Mouse (Mus musculus) CH12.LX (cell line): Measurements from ENCODE around the gene Hormad1. TPM values are rescaled to one million over a fixed set of nuclear protein-coding genes. Genes with fewer than 3 reads are reported as not detected.

Experiments used
- DNase-seq: peaks from one replicate; pipeline ENCODE4 v3.0.0-alpha.2; 2013; ENCODE audit errors: extremely low read depth
- H3K27ac ChIP-seq: 2 replicates; pipeline ENCODE4 v1.5.1; 2012; ENCODE audit warnings: low read depth, mild to moderate bottlenecking, control low read depth, moderate library complexity; ENCODE audit not compliant: insufficient read depth
- H3K27me3 ChIP-seq: replicated peaks from 2 replicates; pipeline ENCODE3; 2012; ENCODE audit warnings: inconsistent platforms
- H3K36me3 ChIP-seq, 2 experiments: replicated peaks in 1 of 2; 2 replicates each; pipeline versions ENCODE3 to v1.6.1; 2012; ENCODE audit warnings: inconsistent platforms in 1 of 2, low read length in 1 of 2, mild to moderate bottlenecking in 1 of 2, mixed read lengths in 1 of 2, moderate library complexity in 1 of 2; ENCODE audit not compliant: control insufficient read depth in 1 of 2, insufficient read depth in 1 of 2
- H3K4me1 ChIP-seq, 2 experiments: 2 replicates each; pipeline ENCODE4 v1.6.1; 2012; ENCODE audit warnings: inconsistent platforms in 1 of 2, moderate library complexity in 1 of 2; ENCODE audit not compliant: insufficient read depth in 2 of 2, control insufficient read depth in 1 of 2
- H3K4me2 ChIP-seq: 2 replicates; pipeline ENCODE4 v1.6.1; 2012; ENCODE audit warnings: low read depth, mild to moderate bottlenecking, control low read depth; ENCODE audit not compliant: poor library complexity, insufficient read depth, severe bottlenecking
- H3K4me3 ChIP-seq, 3 experiments: fragments of 150-350 bp in 1 of 3; sonication (generic) in 1 of 3; replicated peaks in 1 of 3; 2 replicates each; pipeline versions ENCODE3 to v1.5.1; 2011 to 2012; ENCODE audit warnings: low read depth in 2 of 3, low read length in 2 of 3, mild to moderate bottlenecking in 2 of 3, moderate library complexity in 2 of 3, control low read depth in 1 of 3, improper control_type of control experiment in 1 of 3, inconsistent platforms in 1 of 3, mixed read lengths in 1 of 3; ENCODE audit not compliant: poor library complexity in 1 of 3
- H3K79me2 ChIP-seq: replicated peaks from 2 replicates; pipeline ENCODE4 v1.6.1; 2012; ENCODE audit warnings: mild to moderate bottlenecking, moderate library complexity; ENCODE audit not compliant: control insufficient read depth, poor library complexity, insufficient read depth, severe bottlenecking; ENCODE audit errors: extremely low read depth
- H3K9ac ChIP-seq: 2 replicates; pipeline ENCODE4 v1.6.1; 2012; ENCODE audit warnings: low read depth, mild to moderate bottlenecking, control low read depth, moderate library complexity; ENCODE audit not compliant: insufficient read depth
- H3K9me3 ChIP-seq: replicated peaks from 2 replicates; pipeline ENCODE3; 2012; ENCODE audit warnings: low read length, inconsistent platforms, mixed read lengths
- BHLHE40 ChIP-seq: IDR thresholded peaks from 2 replicates; pipeline ENCODE4 v1.6.1; 2011; ENCODE audit warnings: mild to moderate bottlenecking, low read depth, low read length, improper control_type of control experiment
- CHD1 ChIP-seq: IDR thresholded peaks from 2 replicates; pipeline ENCODE4 v1.6.1; 2012; ENCODE audit warnings: low read depth, low read length, improper control_type of control experiment, inconsistent platforms
- CHD2 ChIP-seq: IDR thresholded peaks from 2 replicates; pipeline ENCODE4 v1.6.1; 2011; ENCODE audit warnings: low read length, improper control_type of control experiment
- CTCF ChIP-seq, 2 experiments: IDR thresholded peaks in 1 of 2; conservative IDR thresholded peaks in 1 of 2; 2 replicates each; pipeline ENCODE4 v1.5.1; 2011 to 2012; ENCODE audit warnings: low read depth in 2 of 2, low read length in 2 of 2, improper control_type of control experiment in 1 of 2, inconsistent platforms in 1 of 2, mild to moderate bottlenecking in 1 of 2, moderate library complexity in 1 of 2
- E2F4 ChIP-seq: IDR thresholded peaks from 2 replicates; pipeline ENCODE4 v1.6.1; 2011; ENCODE audit warnings: low read depth, low read length, improper control_type of control experiment; ENCODE audit not compliant: insufficient replicate concordance
- ELF1 ChIP-seq: IDR thresholded peaks from 2 replicates; pipeline ENCODE4 v1.6.1; 2014; ENCODE audit warnings: low read depth, mild to moderate bottlenecking, inconsistent platforms, low read length, improper control_type of control experiment
- EP300 ChIP-seq: IDR thresholded peaks from 2 replicates; pipeline ENCODE4 v1.6.1; 2011; ENCODE audit warnings: low read length, improper control_type of control experiment
- ETS1 ChIP-seq: conservative IDR thresholded peaks from 2 replicates; pipeline ENCODE4 v1.6.1; 2012; ENCODE audit warnings: low read depth, mild to moderate bottlenecking, inconsistent platforms, low read length, improper control_type of control experiment, moderate library complexity
- GABPA ChIP-seq: IDR thresholded peaks from 2 replicates; pipeline ENCODE4 v1.6.1; 2012; ENCODE audit warnings: low read depth, low read length, improper control_type of control experiment, inconsistent platforms; ENCODE audit not compliant: insufficient replicate concordance
- HCFC1 ChIP-seq: IDR thresholded peaks from 2 replicates; pipeline ENCODE4 v1.6.1; 2012; ENCODE audit warnings: low read depth, mild to moderate bottlenecking, inconsistent platforms, low read length, improper control_type of control experiment
- IRF4 ChIP-seq: IDR thresholded peaks from 2 replicates; pipeline ENCODE4 v1.6.1; 2014; ENCODE audit warnings: low read depth, mild to moderate bottlenecking, inconsistent platforms, low read length, improper control_type of control experiment
- JUN ChIP-seq: IDR thresholded peaks from 2 replicates; pipeline ENCODE4 v1.6.1; 2011; ENCODE audit warnings: low read depth, mild to moderate bottlenecking, low read length, improper control_type of control experiment, moderate library complexity; ENCODE audit not compliant: insufficient read depth
- JUND ChIP-seq: conservative IDR thresholded peaks from 2 replicates; pipeline ENCODE4 v1.6.1; 2011; ENCODE audit warnings: low read depth, low read length, improper control_type of control experiment
- MAX ChIP-seq: IDR thresholded peaks from 2 replicates; pipeline ENCODE4 v1.6.1; 2011; ENCODE audit warnings: low read length, improper control_type of control experiment
- MXI1 ChIP-seq: IDR thresholded peaks from 2 replicates; pipeline ENCODE4 v1.6.1; 2011; ENCODE audit warnings: mild to moderate bottlenecking, low read depth, low read length, improper control_type of control experiment
- MYC ChIP-seq: IDR thresholded peaks from 2 replicates; pipeline ENCODE4 v1.6.1; 2011; ENCODE audit warnings: low read depth, mild to moderate bottlenecking, improper control_type of control experiment, low read length
- NELFE ChIP-seq: IDR thresholded peaks from 2 replicates; pipeline ENCODE4 v1.6.1; 2011; ENCODE audit warnings: low read depth, low read length, improper control_type of control experiment
- NRF1 ChIP-seq: IDR thresholded peaks from 2 replicates; pipeline ENCODE4 v1.6.1; 2014; ENCODE audit warnings: low read depth, mild to moderate bottlenecking, inconsistent platforms, low read length, improper control_type of control experiment, moderate library complexity
- POLR2A ChIP-seq: IDR thresholded peaks from 2 replicates; pipeline ENCODE4 v1.6.1; 2011; ENCODE audit warnings: low read depth, mild to moderate bottlenecking, improper control_type of control experiment, low read length
- RAD21 ChIP-seq: IDR thresholded peaks from 2 replicates; pipeline ENCODE4 v1.6.1; 2011; ENCODE audit warnings: low read depth, mild to moderate bottlenecking, low read length, improper control_type of control experiment, moderate library complexity
- RCOR1 ChIP-seq: conservative IDR thresholded peaks from 2 replicates; pipeline ENCODE4 v1.6.1; 2012; ENCODE audit warnings: low read depth, mild to moderate bottlenecking, inconsistent platforms, low read length, improper control_type of control experiment
- SMC3 ChIP-seq: IDR thresholded peaks from 2 replicates; pipeline ENCODE4 v1.6.1; 2011; ENCODE audit warnings: low read depth, low read length, improper control_type of control experiment
- TBP ChIP-seq: conservative IDR thresholded peaks from 2 replicates; pipeline ENCODE4 v1.6.1; 2011; ENCODE audit warnings: low read depth, low read length, improper control_type of control experiment
- TCF12 ChIP-seq: IDR thresholded peaks from 2 replicates; pipeline ENCODE4 v1.6.1; 2014; ENCODE audit warnings: low read depth, mild to moderate bottlenecking, inconsistent platforms, low read length, improper control_type of control experiment
- USF1 ChIP-seq: IDR thresholded peaks from 2 replicates; pipeline ENCODE4 v1.6.1; 2014; ENCODE audit warnings: low read depth, mild to moderate bottlenecking, inconsistent platforms, low read length, improper control_type of control experiment
- ZC3H11A ChIP-seq: IDR thresholded peaks from 2 replicates; pipeline ENCODE4 v1.6.1; 2012; ENCODE audit warnings: low read depth, mild to moderate bottlenecking, inconsistent platforms, low read length, improper control_type of control experiment
- ZMIZ1 ChIP-seq: IDR thresholded peaks from 2 replicates; pipeline ENCODE4 v1.6.1; 2012; ENCODE audit warnings: low read depth, mild to moderate bottlenecking, inconsistent platforms, low read length, improper control_type of control experiment
- dilution Hi-C: fragments of 300-500 bp; cut with MboI; formaldehyde crosslinking; loops from 2 replicates; pipeline ENCODE4 v1.14.3; 2020; ENCODE audit warnings: low sequenced_read_pairs; ENCODE audit not compliant: extremely low pct_unique_long_range_greater_than_20kb, extremely low pct_ligation_motif_present
- in situ Hi-C: fragments of 300-500 bp; cut with MboI; formaldehyde crosslinking; loops from 3 replicates; pipeline ENCODE4 v1.14.3; 2019; ENCODE audit warnings: low sequenced_read_pairs, low pct_ligation_motif_present, low pct_unique_long_range_greater_than_20kb, mixed read lengths
- polyA plus RNA-seq: library from polyadenylated mRNA; unstranded; fragments of >175 nt; gene quantifications from 2 replicates; pipeline ENCODE4 v1.2.1, GENCODE M21; 2012; ENCODE audit warnings: low read depth; ENCODE audit not compliant: insufficient read length
- total RNA-seq, 2 experiments: library from RNA; depleted of rRNA; stranded (reverse); fragments of 300-350 nt in 1 of 2; fragments of >200 nt in 1 of 2; gene quantifications; 2 replicates each; pipeline ENCODE4 v1.2.3; 2012 to 2014

The Hormad1 gene
- total and polyA plus RNA-seq, 3 experiments: not detected

GRCm38 (mm10) chr3:95516614-95517041 is 42.8 kb upstream of the Hormad1 start:
- no peak for DNase-seq
- in situ Hi-C loops (loop anchor here (25.0 kb wide), 1 partner anchor 246 kb away; the partner anchor contains the start of gene Tars2), dilution Hi-C loops (no loop called here)
- H3K9me3 ChIP-seq: no peaks in the 10 kb centered on the region
- no peaks in the 10 kb centered on the region for H3K36me3 ChIP-seq
- H3K9ac ChIP-seq: no peak overlapping the region
- no peak overlapping the region for H3K4me2 ChIP-seq
- H3K4me1 ChIP-seq: peaks cover 12 to 33% of the 10 kb centered on the region in 2 experiments
- no peaks in the 10 kb centered on the region for H3K79me2 ChIP-seq
- H3K27ac ChIP-seq: no peak overlapping the region
- no peak for TF ChIP-seq E2F4
- TF ChIP-seq MXI1: no peak
- TF ChIP-seq ETS1: no peak
- TF ChIP-seq MYC: no peak
- TF ChIP-seq USF1: no peak
- no peak for TF ChIP-seq CHD2
- TF ChIP-seq ZMIZ1: no peak
- no peak for TF ChIP-seq TCF12
- no peak for TF ChIP-seq HCFC1
- TF ChIP-seq IRF4: no peak
- no peak for TF ChIP-seq JUND
- TF ChIP-seq RCOR1: no peak
- no peak for TF ChIP-seq EP300
- TF ChIP-seq BHLHE40: no peak
- TF ChIP-seq JUN: no peak
- TF ChIP-seq CTCF (conservative IDR thresholded peaks at IDR 0.05 in 1 of 2, IDR thresholded peaks at IDR 0.05 in 1 of 2; ENCODE audit: low read depth in 2 of 2, low read length in 2 of 2): no peak
- TF ChIP-seq TBP: no peak
- no peak for TF ChIP-seq POLR2A
- TF ChIP-seq RAD21: no peak
- TF ChIP-seq, all 38 proteins: peak for 0
- H3K4me3 ChIP-seq: no peak overlapping the region
- H3K27me3 ChIP-seq: no peaks in the 10 kb centered on the region

- in situ Hi-C loops: loop anchor here (25.0 kb wide), 1 partner anchor 245 kb away; the partner anchor contains the start of gene Tars2
- no peak overlapping the region for H3K9ac ChIP-seq
- H3K4me3 ChIP-seq: no peak overlapping the region
- peak; percentile 61 for DNase-seq
- H3K4me1 ChIP-seq: peaks cover 15 to 35% of the 10 kb centered on the region in 2 experiments
- no peak overlapping the region for H3K27ac ChIP-seq
- H3K79me2 ChIP-seq: no peaks in the 10 kb centered on the region
- H3K9me3 ChIP-seq: no peaks in the 10 kb centered on the region
- H3K4me2 ChIP-seq: no peak overlapping the region
- no peaks in the 10 kb centered on the region for H3K36me3 ChIP-seq
- no peaks in the 10 kb centered on the region for H3K27me3 ChIP-seq
- TF ChIP-seq SMC3: peak; percentile 84
- peak; percentile 91 for TF ChIP-seq CTCF (conservative IDR thresholded peaks at IDR 0.05 in 1 of 2, IDR thresholded peaks at IDR 0.05 in 1 of 2; ENCODE audit: low read depth in 2 of 2, low read length in 2 of 2)
- no peak for TF ChIP-seq NELFE
- TF ChIP-seq RCOR1: no peak
- TF ChIP-seq CHD1: no peak
- no peak for TF ChIP-seq GABPA
- TF ChIP-seq ZC3H11A: peak; percentile 33
- peak; percentile 91 for TF ChIP-seq RAD21
- peak; percentile 25; the same call in 1 of the 2 replicates for TF ChIP-seq NRF1
- no peak for TF ChIP-seq ELF1
- TF ChIP-seq MAX: no peak
- dilution Hi-C loops: no loop called here
Measured at GRCm38 (mm10) chr3:95517493-95517898, 42.0 kb upstream of the Hormad1 start.
